Mouse (Mus musculus) 416B (cell line): ENCODE results near the gene Snai1.
A peak's percentile ranks its signal among the peaks of the same experiment; 100 is the strongest.

Source experiments
- DNase-seq: peaks from one replicate; pipeline ENCODE4 v3.0.0; 2011; ENCODE audit warnings: low read depth

The Snai1 gene

DNA sequence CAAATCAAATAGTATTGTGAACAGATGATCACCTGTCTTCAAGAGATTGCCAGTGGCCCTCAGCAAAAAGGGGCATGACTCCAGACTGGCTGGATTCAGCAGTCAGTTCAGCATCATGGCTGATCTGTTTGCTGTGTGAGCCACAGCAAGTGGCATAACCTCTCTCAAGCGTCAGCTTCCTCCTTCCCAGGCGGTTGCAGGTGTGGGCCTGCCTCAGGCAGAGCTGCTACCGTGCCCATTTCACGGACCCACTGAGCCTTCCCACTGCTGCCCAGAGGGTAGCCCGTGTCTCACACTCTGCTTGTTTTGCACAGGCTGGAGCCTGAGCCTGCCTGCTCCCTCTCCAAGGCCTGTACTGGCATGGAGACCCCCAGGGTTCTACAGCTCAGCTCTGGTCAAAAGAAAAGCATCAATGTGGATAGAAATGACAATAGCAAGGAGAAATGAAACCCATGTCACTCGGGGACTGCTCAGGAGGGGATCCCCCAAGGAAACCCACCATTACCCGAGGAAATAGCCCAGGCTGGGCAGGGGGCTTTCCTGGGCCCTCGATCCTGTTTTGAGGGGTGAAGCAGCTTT is 13.4 kb downstream of the Snai1 start:
- no peak for DNase-seq

DNA sequence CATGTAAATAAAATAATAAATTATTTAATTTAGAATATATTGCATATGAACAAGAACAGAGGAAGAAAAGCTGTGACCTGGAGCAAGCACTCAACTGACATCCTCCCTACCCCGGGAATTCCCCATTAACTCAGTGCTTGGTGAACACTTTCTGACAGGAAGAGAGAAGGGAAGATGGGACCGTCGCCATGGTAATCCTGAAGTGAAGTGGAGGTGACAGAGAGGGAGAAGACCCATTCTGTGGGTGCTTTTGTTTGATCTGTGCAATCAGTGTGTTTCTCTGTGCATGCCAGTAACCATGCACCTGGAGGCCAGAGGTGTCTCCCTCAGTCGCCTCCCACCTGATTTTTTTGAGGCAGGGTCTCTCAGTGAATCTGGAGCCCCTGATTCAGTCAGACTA is 14.3 kb downstream of the Snai1 start:
- no peak for DNase-seq

DNA sequence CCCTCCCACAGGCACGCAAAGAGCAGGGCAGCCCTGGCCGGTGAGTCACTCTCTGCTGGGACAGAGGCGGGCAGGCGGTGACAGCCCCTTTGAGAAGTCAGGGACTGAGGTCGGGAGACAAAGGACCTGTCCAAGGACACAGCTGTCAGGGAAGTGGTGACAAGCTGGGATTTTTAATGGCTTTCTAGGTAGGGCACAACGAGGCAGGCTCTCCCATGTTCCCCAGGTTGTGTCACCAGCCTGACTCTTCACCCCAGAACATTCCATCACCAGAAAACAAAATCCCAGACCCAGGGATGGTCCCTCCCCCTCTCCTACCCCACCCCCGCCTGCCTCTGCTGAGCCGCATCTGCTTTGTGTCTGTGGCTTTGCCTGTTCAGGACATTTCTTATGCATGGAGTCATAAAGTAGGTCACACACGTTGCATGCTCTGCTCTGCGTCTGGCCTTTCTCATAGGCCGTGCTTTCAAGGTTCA is 15.0 kb downstream of the Snai1 start:
- DNase-seq, result no peak

DNA sequence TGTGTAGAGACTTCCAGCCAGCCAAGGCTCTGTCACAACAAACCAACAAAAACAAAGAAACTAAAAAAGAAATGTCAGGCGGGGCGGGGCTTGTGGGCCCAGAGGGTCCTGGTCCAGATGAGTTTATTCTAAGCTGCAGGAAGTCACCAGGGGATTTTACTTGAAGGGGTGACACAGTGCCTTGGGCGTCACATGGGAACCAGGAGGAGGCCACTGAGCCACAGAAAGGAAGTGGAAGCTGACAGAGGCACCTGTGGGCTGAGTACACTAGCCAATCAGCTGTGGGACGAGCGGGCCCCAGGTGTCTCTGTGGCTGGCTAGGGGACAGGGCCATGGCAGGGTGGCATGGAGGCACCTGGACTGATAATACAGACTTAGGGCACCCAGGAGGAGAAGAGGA is 17.8 kb downstream of the Snai1 start:
- no peak for DNase-seq

DNA sequence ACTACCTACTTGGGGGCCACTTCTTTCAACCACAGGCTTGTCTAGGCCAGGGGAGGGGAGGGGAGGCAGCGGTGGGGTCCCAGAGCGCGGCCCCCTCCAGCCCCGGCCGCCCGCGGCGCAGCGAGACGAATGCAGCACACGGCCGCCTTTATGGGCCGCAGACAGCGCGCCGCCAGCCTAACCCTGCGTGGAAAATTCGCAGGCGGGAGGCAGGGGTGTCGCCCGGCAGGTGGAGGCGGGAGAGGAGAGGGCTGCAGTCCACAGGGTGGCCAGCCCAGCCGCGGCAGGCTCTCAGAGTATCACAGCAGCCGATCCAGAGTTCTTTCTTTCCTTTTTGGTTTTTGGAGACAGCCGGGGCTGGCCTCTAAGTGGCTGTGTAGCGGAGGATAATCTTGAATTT is 21.4 kb downstream of the Snai1 start:
- no peak for DNase-seq

DNA sequence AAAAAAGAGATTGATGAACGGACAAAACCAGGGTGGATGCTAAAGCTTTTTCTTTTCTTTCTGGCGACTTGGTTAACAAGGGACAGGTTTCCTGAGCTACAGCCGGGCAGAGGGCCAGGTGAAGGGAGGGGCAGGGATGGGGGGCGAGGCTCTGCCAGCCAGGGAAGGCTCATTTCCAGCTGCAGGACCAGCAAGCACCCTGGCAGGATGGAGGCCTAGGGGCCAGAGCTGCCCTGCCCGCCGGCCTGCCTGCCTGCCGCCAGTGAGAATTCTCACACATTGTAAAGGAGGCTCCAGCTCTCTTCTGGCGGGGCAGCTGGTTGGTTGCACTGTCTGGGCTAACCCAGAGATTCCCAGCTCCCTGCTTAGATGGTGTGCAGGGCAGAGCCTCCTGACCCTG is 24.1 kb downstream of the Snai1 start:
- DNase-seq, result no peak

DNA sequence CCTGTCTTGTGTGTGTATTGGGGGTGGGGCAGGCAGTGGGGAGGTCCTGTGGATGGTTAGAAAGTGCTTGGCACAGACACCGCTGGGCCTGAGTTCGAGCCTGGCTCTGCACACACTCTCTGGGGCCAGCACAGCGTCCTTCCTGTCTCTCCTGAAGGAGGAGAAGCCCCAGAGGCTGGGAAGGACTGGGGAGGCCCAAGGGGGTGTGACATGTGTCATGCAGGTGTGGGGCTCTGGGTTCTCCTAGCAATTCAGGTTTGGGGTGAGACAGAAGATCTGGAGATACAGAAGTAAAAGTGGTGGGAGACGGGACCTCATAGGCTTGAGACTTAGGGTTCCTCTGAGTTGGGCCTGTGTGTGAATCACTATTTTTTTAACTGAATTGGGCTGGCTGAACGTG is 25.0 kb downstream of the Snai1 start:
- DNase-seq, result no peak

DNA sequence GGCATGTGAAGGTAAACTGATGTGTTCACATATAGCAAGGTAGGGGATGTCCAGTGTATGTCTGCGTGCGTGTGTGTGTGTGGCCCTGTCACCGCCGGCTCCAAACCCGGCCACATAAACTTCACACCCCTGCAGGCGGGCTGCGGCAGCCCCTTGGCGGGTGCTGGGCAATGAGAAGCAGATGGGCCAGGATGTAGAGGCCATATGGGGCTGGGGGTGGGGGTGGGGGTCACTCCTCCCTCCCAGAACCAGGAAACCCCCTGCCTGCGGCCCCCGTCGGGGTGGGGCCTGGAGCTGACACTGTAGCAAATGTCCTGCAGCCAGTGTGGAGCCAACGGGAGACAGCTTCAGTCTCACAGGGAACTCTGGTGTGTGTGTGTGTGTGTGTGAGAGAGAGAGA is 25.7 kb downstream of the Snai1 start:
- no peak for DNase-seq

DNA sequence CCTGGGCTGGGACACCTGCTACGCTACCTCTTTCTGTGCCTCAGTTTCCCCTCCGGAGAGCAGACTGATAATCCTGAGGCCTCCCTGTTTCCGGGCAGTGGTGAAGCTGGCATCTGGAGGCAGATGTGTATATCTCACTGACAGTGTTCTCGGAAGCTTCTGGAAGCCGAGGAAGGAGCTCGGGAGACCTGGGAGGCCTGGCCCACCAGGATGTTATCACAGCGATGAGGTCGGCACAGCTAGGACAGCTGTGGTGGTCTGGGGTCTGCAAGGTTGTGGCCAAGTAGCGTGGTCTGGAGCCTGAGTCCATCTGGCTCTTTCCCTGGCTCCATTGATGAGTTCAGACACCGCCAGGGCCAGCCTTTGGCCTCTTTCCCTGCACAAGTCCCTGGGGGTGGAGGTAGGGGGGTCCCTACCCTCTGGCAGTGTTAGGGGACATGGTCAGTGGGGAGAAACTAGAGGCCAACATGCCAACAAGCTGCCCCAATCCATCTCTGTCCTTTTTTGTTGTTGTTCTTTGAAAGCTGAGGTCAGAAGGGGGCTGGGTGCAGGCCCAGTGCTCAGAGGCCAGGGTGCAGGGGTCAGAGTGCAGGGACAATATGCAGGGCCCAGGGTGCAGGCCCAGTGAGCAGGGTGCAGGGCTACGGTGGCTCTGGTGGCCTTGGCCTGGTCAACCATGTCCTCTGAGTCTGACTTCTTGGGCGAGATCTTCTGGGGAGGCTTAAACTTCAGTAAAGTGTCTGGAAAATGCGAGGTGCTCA is 26.7 kb downstream of the Snai1 start:
- DNase-seq, result no peak

DNA sequence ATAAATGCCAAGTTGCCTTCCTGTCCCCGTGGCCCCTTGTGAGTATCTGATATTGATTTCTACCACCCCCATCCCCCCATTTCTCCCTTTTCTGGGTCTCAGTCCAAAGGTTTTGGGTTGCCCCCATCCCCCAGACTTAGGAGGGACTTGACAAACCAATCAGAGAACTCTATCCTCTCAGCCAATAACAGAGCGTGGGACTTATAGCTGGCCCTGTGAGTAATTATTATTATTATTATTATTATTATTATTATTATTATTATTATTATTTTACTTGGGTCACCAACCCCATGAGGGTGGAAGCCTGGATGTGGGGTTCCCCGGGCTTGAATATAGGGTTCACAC is 27.3 kb downstream of the Snai1 start:
- DNase-seq, result no peak

DNA sequence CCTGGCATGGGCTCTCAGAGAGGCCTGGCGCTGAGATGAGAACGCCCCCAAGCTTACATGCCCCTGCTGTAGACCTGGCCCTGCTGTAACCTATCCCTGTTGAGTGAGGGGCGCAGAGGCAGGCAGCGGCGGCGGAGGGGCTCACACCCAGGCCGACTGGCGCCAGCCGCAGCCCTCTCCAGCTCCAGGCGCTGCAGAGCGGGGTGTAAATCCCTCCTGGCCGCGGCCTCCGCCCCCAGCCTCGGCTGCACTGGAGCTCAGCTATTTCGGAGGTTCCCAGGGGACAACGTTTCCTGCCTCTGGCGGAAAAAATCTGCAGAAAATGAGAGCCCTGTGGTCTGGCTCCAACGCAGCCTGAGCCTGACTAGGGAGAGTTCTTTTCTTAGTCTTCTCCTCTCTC is 27.7 kb downstream of the Snai1 start:
- DNase-seq, result no peak

DNA sequence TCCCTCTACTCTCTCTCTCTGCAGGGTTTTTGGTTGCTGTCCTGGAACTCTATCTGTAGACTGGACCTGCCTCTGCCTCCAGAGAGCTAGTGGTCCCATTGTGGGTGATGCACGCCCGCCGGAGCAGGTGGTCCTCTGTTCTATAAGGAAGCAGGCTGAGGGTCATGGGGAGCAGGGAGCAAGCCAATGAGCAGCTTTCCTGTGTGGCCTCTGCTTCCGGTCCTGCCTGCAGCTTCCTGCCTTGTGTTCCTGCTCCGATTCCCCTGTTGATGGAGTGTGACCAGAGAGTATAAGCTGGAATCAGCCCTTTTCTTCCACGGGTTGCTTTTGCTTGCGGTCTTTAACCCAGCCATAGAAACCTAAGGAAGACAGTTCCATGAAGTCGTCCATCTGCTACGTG is 30.1 kb downstream of the Snai1 start:
- DNase-seq, result no peak

DNA sequence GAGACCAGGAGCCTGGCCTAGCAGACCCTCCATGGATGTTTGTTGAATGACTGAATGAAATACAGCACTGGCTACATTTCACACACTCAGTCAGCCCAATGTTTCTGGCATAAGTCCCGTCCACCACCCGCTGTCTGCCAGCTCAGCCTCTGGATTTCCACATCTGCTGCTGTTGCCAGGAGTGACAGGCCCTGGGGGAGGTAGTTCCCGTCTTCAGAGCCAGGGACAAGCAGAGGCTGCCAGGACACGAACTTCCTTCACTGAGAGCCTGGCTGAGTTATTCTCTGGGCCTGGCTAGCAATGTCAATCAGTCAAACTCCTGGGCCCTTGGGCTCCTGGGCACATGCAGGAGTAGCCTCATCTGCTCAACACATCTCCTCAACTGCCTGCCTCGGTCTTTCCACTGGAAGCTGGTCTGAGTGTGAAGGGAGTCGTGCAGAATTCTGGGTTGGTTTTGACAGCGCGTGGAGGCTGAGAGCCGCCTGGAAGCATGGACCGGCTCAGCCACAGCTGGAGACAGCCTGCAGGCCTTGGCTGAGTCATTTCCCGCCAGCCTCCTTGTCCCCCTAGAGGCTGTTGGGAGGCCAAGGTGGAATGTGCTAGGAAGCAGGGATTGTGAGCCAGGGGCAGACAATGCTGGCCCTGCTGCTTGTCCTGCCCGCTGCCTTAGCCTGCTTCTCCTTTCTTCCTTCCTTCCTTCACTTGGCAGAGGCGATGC is 32.1 kb downstream of the Snai1 start:
- peak; percentile 35 for DNase-seq

DNA sequence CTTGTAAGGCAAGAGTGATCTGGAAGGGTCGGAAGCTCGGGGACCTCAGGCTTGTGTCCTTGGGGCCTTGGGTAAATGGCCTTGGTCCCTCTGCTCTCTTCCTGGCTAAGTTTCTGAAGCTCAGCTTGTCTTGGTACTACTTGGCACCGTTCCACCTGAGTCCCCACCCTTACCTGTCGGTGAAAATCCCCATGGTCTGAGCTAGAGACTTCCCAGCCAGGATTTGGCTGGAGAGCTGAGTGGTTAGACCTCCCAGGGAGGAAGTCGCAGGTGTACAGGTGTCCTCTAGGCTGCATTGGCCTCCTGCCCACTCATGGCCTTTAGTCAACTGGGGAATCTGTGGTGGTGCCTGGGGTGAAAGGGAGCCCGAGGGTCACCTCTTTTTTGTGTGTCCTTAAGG is 32.8 kb downstream of the Snai1 start:
- DNase-seq, result no peak

DNA sequence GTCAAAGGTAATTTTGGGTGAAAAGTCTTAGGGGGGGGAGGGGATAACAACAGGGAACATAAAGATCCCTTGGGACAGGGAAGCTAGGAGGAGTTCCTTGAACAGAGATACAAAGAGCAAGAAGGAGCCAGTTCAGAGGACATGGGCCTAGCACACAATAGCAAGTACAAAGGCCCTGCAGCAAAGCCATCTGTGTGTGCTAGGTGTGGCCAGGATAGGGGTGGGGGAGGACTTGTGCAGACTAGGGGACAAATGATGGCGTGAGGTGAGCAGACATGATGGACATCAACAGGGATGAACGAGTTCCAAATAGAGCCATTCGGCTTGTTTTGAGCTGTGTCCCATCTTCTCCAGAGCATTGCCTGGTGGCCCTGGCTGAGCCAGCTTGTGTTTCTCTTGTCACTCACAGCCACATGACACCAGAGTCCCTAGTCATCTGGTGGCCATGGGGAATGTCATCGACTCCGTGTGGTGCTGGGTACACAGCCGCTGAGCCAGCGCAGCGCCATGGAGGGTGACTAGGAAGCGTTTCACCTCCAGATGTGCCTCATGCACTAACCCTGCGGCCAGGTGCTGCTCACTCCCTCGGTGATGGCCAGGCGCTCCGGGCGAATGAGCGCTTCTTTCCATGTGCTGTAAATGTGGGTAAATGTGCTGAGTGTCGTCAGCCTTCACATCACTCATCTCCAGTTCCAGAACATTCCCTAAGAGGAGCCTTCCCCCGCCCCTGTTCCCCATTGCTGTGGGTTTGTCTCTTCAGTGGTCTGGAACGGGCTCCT is 33.6 kb downstream of the Snai1 start:
- DNase-seq, result no peak

DNA sequence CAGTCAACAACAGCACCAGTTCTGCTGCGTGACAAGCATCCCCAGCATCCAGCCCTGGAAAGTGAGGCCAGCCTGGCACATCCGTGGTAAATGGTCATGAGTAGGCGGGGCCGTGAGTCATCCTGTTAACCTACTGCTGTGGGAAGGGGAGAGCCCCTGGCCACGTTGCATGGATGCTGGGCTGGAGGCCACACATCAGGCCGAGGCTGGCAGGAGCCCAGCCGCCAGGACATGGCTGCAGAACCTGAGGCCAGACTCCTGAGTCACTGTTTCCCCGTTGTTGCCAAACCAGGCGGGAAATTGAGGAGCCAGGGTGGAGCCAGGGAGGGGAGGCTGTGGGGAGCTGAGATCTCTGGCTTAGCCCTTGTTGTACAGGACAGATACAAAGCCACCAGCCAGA is 36.8 kb downstream of the Snai1 start:
- peak; percentile 72 for DNase-seq

DNA sequence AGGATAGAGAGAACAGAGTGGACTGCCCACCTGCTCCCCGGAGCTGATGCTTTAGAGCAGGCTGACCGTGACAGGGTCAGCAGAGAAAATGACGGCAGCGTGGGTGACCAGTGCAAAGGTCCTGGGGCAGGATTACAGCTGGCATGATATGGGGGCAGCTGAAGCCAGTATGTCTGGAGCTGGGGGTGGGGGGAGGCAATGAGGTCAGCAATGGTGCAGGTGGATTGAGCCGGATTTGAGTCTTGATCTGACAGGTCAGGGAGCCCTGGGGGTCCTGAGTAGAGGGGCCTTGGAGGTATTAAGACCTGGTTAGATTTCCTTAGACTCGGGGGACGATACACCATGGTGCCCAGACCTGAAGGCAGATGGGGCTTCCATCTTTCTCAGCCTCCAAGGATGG is 37.6 kb downstream of the Snai1 start:
- no peak for DNase-seq

DNA sequence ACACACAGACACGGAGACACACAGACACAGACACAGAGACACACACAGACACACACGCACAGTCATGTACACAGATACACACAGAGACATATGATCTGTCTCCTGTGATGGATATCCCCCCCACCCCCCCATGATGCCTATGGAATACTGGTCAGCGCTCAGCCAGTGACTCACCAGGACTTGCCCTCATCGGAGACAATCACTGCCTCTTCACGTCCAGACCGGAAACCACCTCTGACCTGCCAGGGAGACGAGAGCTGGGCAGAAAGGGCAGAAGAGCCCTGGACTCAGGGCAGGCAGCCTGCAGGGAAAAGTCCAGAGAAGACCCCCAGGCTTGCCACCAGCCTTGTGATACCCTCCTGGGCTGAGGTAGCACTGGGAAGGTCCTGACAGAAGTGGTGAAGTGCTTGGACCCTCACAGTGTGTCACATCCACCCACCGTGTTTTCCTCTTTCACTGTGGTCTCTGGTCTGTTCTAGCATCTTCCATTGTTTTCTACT is 38.2 kb downstream of the Snai1 start:
- no peak for DNase-seq

DNA sequence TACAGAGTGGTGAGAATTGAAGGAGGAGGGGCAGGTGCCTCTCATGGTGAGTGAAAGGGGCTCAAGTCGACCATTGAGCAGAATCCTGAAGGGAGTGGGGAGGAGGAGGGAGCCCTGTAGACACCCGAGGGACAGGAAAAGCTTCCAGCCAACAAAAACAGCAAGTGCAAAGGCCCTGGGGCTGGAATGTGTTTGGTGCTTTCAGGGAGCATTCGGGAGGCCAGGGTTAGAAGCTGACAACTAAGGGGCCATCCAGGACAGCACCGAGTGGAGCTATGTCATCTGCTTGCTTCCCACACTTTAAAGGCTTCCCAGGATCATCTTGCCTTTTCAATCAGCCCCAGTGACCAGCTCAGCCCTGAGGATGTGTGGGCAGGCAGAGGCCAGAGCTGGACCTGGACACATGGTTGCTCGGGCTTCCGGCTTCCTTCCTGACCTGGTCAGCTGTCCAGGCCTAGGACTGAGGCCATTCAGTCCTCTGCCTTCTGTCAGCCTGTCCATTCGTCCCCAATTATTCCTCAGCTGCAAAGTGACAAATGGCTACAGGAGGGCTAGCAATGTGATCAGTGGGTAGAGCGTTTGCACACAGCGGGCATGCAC is 39.3 kb downstream of the Snai1 start:
- DNase-seq, result no peak

DNA sequence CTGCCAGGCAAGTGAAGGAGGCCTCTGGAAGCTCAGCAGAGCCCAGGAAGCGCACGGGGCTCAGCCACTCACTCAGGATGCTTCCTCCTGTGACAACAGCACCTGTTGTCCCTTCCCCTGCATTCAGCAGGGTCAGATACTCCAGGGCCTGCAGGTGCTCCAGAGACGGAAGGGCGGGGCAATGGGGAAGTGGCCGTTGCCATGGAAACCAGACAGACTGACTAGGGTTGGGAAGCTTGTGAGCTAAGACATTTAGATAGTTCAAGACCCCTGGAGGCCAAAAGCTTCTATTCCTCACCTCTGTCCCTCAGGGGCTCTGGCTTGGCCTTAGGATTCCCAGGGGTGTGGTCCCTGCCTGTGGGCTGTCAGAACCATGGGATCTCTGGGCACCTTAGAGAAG is 40.5 kb downstream of the Snai1 start:
- DNase-seq, result peak; percentile 17

DNA sequence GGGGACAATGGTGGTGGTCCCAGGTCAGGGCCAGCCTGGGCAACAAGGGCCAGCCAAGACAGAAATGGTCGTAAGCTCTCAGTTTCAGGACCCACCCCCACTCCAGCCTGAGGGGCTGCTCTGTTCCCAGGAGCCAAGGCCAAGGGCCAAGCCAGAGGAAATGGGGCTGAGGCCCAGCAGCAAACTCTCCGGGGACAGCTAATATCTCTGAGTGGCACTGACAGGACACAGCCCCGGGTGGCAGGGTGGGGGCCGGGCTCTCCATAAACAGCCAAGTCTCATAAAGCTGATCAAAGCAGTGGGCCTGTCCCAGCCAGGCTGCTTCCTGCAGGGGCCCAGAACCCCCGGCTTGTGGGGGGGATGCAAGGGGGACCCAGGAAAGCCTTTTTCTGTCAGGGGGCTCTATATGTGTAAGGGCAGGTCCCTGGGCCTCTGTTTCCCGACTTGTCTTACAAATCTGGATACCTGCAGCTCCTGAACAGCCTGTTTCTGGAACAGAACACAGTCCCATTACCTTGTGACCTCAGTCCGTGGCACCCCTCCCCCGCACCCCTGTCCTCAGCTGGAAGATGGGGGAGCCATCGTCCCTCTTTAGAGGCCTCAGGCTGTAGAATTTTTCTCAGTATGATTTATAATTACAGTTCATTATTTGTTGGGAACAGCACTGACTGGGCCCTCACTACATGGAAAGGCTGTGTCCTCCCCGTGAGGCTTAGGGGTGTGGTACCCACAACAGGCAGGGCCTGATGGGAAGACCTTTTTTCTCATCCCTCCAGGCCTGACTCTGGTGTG is 45.4 kb downstream of the Snai1 start:
- DNase-seq, result no peak
